Mouse (Mus musculus): ENCODE measurements around the gene Dock8. TPM values are rescaled to one million over a fixed set of nuclear protein-coding genes. Genes with fewer than 3 reads are reported as not detected.

Gene Dock8
- polyA plus RNA-seq, 1 experiment from 2014 or later, result 0.56 TPM

- no peaks in the 10 kb centered on the region for H3K27me3 ChIP-seq (replicated peaks; ENCODE audit: control insufficient read depth, insufficient read depth, low read length)
- no peak overlapping the region for H3K27ac ChIP-seq (ENCODE audit: low read length)
- no peaks in the 10 kb centered on the region for H3K9me3 ChIP-seq (ENCODE audit: control insufficient read depth, low read length)
- no peaks in the 10 kb centered on the region for H3K36me3 ChIP-seq (ENCODE audit: control insufficient read depth, insufficient read depth)
- 66% methylated on average over 18 of the region's 18 CpGs for WGBS
- H3K4me2 ChIP-seq (ENCODE audit: low read length), result no peak overlapping the region
- no peak for ATAC-seq
- H3K4me1 ChIP-seq (replicated peaks; ENCODE audit: control insufficient read depth, insufficient read depth, low read length), result no peaks in the 10 kb centered on the region
- H3K4me3 ChIP-seq (replicated peaks; ENCODE audit: low read length), result no peak overlapping the region
- no peak overlapping the region for H3K9ac ChIP-seq (replicated peaks; ENCODE audit: low read depth, low read length)
Measured at GRCm38 (mm10) chr19:25111591-25112233, 112.4 kb downstream of the Dock8 start.

- Histone ChIP-seq H3K4me2 (ENCODE audit: low read length) (no peak overlapping the region), H3K4me3 (replicated peaks; ENCODE audit: low read length) (no peak overlapping the region), H3K9me3 (ENCODE audit: control insufficient read depth, low read length) (no peaks in the 10 kb centered on the region), H3K9ac (replicated peaks; ENCODE audit: low read depth, low read length) (no peak overlapping the region), H3K36me3 (ENCODE audit: control insufficient read depth, insufficient read depth) (no peaks in the 10 kb centered on the region), H3K27ac (ENCODE audit: low read length) (no peak overlapping the region), H3K4me1 (replicated peaks; ENCODE audit: control insufficient read depth, insufficient read depth, low read length) (no peaks in the 10 kb centered on the region), H3K27me3 (replicated peaks; ENCODE audit: control insufficient read depth, insufficient read depth, low read length) (no peaks in the 10 kb centered on the region)
- WGBS, result 52% methylated on average over 2 of the region's 2 CpGs
- no peak for ATAC-seq
Measured at GRCm38 (mm10) chr19:25116981-25117380, 117.6 kb downstream of the Dock8 start.

- H3K4me3 ChIP-seq (replicated peaks; ENCODE audit: low read length), result no peak overlapping the region
- no peaks in the 10 kb centered on the region for H3K9me3 ChIP-seq (ENCODE audit: control insufficient read depth, low read length)
- WGBS, result 65% methylated on average over 8 of the region's 8 CpGs
- no peaks in the 10 kb centered on the region for H3K4me1 ChIP-seq (replicated peaks; ENCODE audit: control insufficient read depth, insufficient read depth, low read length)
- no peaks in the 10 kb centered on the region for H3K27me3 ChIP-seq (replicated peaks; ENCODE audit: control insufficient read depth, insufficient read depth, low read length)
- no peaks in the 10 kb centered on the region for H3K36me3 ChIP-seq (ENCODE audit: control insufficient read depth, insufficient read depth)
- H3K27ac ChIP-seq (ENCODE audit: low read length), result no peak overlapping the region
- H3K9ac ChIP-seq (replicated peaks; ENCODE audit: low read depth, low read length), result no peak overlapping the region
- no peak overlapping the region for H3K4me2 ChIP-seq (ENCODE audit: low read length)
- ATAC-seq, result peak; percentile 77; the same call in 1 of the 2 replicates
Measured at GRCm38 (mm10) chr19:25122417-25122816, 123.1 kb downstream of the Dock8 start.

GRCm38 (mm10) chr19:25123031-25123430 lies 123.7 kb downstream of the Dock8 start:
- Histone ChIP-seq H3K27ac (ENCODE audit: low read length) (no peak overlapping the region), H3K9ac (replicated peaks; ENCODE audit: low read depth, low read length) (no peak overlapping the region), H3K4me1 (replicated peaks; ENCODE audit: control insufficient read depth, insufficient read depth, low read length) (no peaks in the 10 kb centered on the region), H3K9me3 (ENCODE audit: control insufficient read depth, low read length) (no peaks in the 10 kb centered on the region), H3K36me3 (ENCODE audit: control insufficient read depth, insufficient read depth) (no peaks in the 10 kb centered on the region), H3K4me3 (replicated peaks; ENCODE audit: low read length) (no peak overlapping the region), H3K27me3 (replicated peaks; ENCODE audit: control insufficient read depth, insufficient read depth, low read length) (no peaks in the 10 kb centered on the region), H3K4me2 (ENCODE audit: low read length) (no peak overlapping the region)
- no peak for ATAC-seq
- WGBS, result 66% methylated on average over 13 of the region's 13 CpGs

GRCm38 (mm10) chr19:25123461-25123860 lies 124.1 kb downstream of the Dock8 start:
- Histone ChIP-seq H3K4me2 (ENCODE audit: low read length) (no peak overlapping the region), H3K4me3 (replicated peaks; ENCODE audit: low read length) (no peak overlapping the region), H3K27ac (ENCODE audit: low read length) (no peak overlapping the region), H3K9me3 (ENCODE audit: control insufficient read depth, low read length) (no peaks in the 10 kb centered on the region), H3K4me1 (replicated peaks; ENCODE audit: control insufficient read depth, insufficient read depth, low read length) (no peaks in the 10 kb centered on the region), H3K36me3 (ENCODE audit: control insufficient read depth, insufficient read depth) (no peaks in the 10 kb centered on the region), H3K9ac (replicated peaks; ENCODE audit: low read depth, low read length) (no peak overlapping the region), H3K27me3 (replicated peaks; ENCODE audit: control insufficient read depth, insufficient read depth, low read length) (no peaks in the 10 kb centered on the region)
- ATAC-seq, result no peak
- WGBS, result 95% methylated on average over 5 of the region's 5 CpGs

GRCm38 (mm10) chr19:25132322-25132721 lies 133.0 kb downstream of the Dock8 start:
- H3K4me2 ChIP-seq (ENCODE audit: low read length), result no peak overlapping the region
- H3K36me3 ChIP-seq (ENCODE audit: control insufficient read depth, insufficient read depth), result no peaks in the 10 kb centered on the region
- H3K9me3 ChIP-seq (ENCODE audit: control insufficient read depth, low read length), result no peaks in the 10 kb centered on the region
- no peak overlapping the region for H3K9ac ChIP-seq (replicated peaks; ENCODE audit: low read depth, low read length)
- H3K27ac ChIP-seq (ENCODE audit: low read length), result no peak overlapping the region
- no peak overlapping the region for H3K4me3 ChIP-seq (replicated peaks; ENCODE audit: low read length)
- no peaks in the 10 kb centered on the region for H3K27me3 ChIP-seq (replicated peaks; ENCODE audit: control insufficient read depth, insufficient read depth, low read length)
- 3% methylated on average over 4 of the region's 4 CpGs for WGBS
- ATAC-seq, result no peak
- H3K4me1 ChIP-seq (replicated peaks; ENCODE audit: control insufficient read depth, insufficient read depth, low read length), result no peaks in the 10 kb centered on the region

- H3K4me3 ChIP-seq (replicated peaks; ENCODE audit: low read length), result no peak overlapping the region
- ATAC-seq, result no peak
- 77% methylated on average over 2 of the region's 2 CpGs for WGBS
- no peak overlapping the region for H3K9ac ChIP-seq (replicated peaks; ENCODE audit: low read depth, low read length)
- no peaks in the 10 kb centered on the region for H3K27me3 ChIP-seq (replicated peaks; ENCODE audit: control insufficient read depth, insufficient read depth, low read length)
- H3K9me3 ChIP-seq (ENCODE audit: control insufficient read depth, low read length), result no peaks in the 10 kb centered on the region
- H3K4me1 ChIP-seq (replicated peaks; ENCODE audit: control insufficient read depth, insufficient read depth, low read length), result no peaks in the 10 kb centered on the region
- H3K27ac ChIP-seq (ENCODE audit: low read length), result no peak overlapping the region
- no peak overlapping the region for H3K4me2 ChIP-seq (ENCODE audit: low read length)
- H3K36me3 ChIP-seq (ENCODE audit: control insufficient read depth, insufficient read depth), result no peaks in the 10 kb centered on the region
Measured at GRCm38 (mm10) chr19:25133959-25134358, 134.6 kb downstream of the Dock8 start.

- no peak overlapping the region for H3K4me3 ChIP-seq (replicated peaks; ENCODE audit: low read length)
- WGBS, result 64% methylated on average over 1 of the region's 1 CpGs
Measured at GRCm38 (mm10) chr19:25136171-25136570, 136.8 kb downstream of the Dock8 start.

GRCm38 (mm10) chr19:25137907-25138820 lies 138.8 kb downstream of the Dock8 start:
- Histone ChIP-seq H3K27ac (ENCODE audit: low read length) (no peak overlapping the region), H3K4me1 (replicated peaks; ENCODE audit: control insufficient read depth, insufficient read depth, low read length) (no peaks in the 10 kb centered on the region), H3K9me3 (ENCODE audit: control insufficient read depth, low read length) (no peaks in the 10 kb centered on the region), H3K9ac (replicated peaks; ENCODE audit: low read depth, low read length) (no peak overlapping the region), H3K4me2 (ENCODE audit: low read length) (no peak overlapping the region), H3K4me3 (replicated peaks; ENCODE audit: low read length) (no peak overlapping the region), H3K27me3 (replicated peaks; ENCODE audit: control insufficient read depth, insufficient read depth, low read length) (no peaks in the 10 kb centered on the region), H3K36me3 (ENCODE audit: control insufficient read depth, insufficient read depth) (no peaks in the 10 kb centered on the region)
- no peak for ATAC-seq
- WGBS, result 91% methylated on average over 16 of the region's 16 CpGs

More at GRCm38 (mm10) chr19:25136171-25136570, 136.8 kb downstream of the Dock8 start:
- Histone ChIP-seq H3K27ac (ENCODE audit: low read length) (no peak overlapping the region), H3K9ac (replicated peaks; ENCODE audit: low read depth, low read length) (no peak overlapping the region), H3K4me2 (ENCODE audit: low read length) (no peak overlapping the region), H3K9me3 (ENCODE audit: control insufficient read depth, low read length) (no peaks in the 10 kb centered on the region), H3K36me3 (ENCODE audit: control insufficient read depth, insufficient read depth) (no peaks in the 10 kb centered on the region), H3K27me3 (replicated peaks; ENCODE audit: control insufficient read depth, insufficient read depth, low read length) (no peaks in the 10 kb centered on the region), H3K4me1 (replicated peaks; ENCODE audit: control insufficient read depth, insufficient read depth, low read length) (no peaks in the 10 kb centered on the region)
- no peak for ATAC-seq
